Mouse (Mus musculus) liver, postnatal 0 days (tissue): Measurements from ENCODE around the gene Zfp398. TPM values are rescaled to one million over a fixed set of nuclear protein-coding genes. Genes with fewer than 3 reads are reported as not detected.
A peak's percentile ranks its signal among the peaks of the same experiment; 100 is the strongest.

Experiments used
- ATAC-seq: fragments of 200-750 bp; cut with Nextera tagmentation; 2 replicates; pipeline ENCODE4 v1.8.0; 2017; ENCODE audit warnings: mild to moderate bottlenecking, moderate library complexity
- DNase-seq: peaks from one replicate; pipeline ENCODE4 v3.0.0-alpha.2; 2016
- H3K27ac ChIP-seq: fragments of 300-500 bp; sonication (generic); 2 replicates; pipeline ENCODE4 v1.5.1; 2014; ENCODE audit warnings: antibody characterized with exemption, moderate library complexity, mild to moderate bottlenecking, low read depth
- H3K27me3 ChIP-seq: fragments of 300-500 bp; sonication (generic); 2 replicates; pipeline ENCODE4 v1.6.1; 2014; ENCODE audit warnings: low read length, control low read depth, mixed read lengths; ENCODE audit not compliant: insufficient read depth
- H3K36me3 ChIP-seq: fragments of 300-500 bp; sonication (generic); replicated peaks from 2 replicates; pipeline ENCODE4 v1.6.1; 2014; ENCODE audit warnings: mild to moderate bottlenecking, control low read depth, low read length, moderate library complexity, mixed read lengths; ENCODE audit not compliant: insufficient read depth
- H3K4me1 ChIP-seq: fragments of 300-500 bp; sonication (generic); 2 replicates; pipeline ENCODE4 v1.6.1; 2014; ENCODE audit warnings: antibody characterized with exemption, mild to moderate bottlenecking, control low read depth; ENCODE audit not compliant: insufficient read depth
- H3K4me2 ChIP-seq: fragments of 300-500 bp; sonication (generic); 2 replicates; pipeline ENCODE4 v1.6.1; 2014; ENCODE audit warnings: low read depth, mild to moderate bottlenecking, low read length, moderate library complexity, mixed read lengths
- H3K4me3 ChIP-seq: fragments of 300-500 bp; sonication (generic); 2 replicates; pipeline ENCODE4 v1.5.1; 2014; ENCODE audit warnings: low read depth, low read length
- H3K9ac ChIP-seq: fragments of 300-500 bp; sonication (generic); replicated peaks from 2 replicates; pipeline ENCODE4 v1.6.1; 2014; ENCODE audit warnings: mild to moderate bottlenecking, moderate library complexity
- H3K9me3 ChIP-seq: fragments of 300-500 bp; sonication (generic); 2 replicates; pipeline ENCODE4 v1.6.1; 2016; ENCODE audit warnings: mild to moderate bottlenecking, control low read depth, low read length, mixed read lengths
- CTCF ChIP-seq: sonication (generic); IDR thresholded peaks from 2 replicates; pipeline ENCODE4 v1.5.1; 2016; ENCODE audit warnings: antibody characterized with exemption, low read depth
- EP300 ChIP-seq: IDR thresholded peaks from 2 replicates; pipeline ENCODE4 v1.6.1; 2016; ENCODE audit warnings: antibody characterized with exemption, low read depth, mild to moderate bottlenecking
- WGBS: fragments of 180-500 bp; shearing (Covaris S2); extraction: QIAGEN DNeasy Blood & Tissue Kit; methylation state at CpG from one replicate; pipeline ENCODE4 v1.1.7; 2014; ENCODE audit not compliant: insufficient replicate concordance; 5-methylcytosine and 5-hydroxymethylcytosine counted together
- polyA plus RNA-seq: library from polyadenylated mRNA; unstranded; fragments of >200 nt; fragmentation: Nextera tagmentation; extraction: Ambion mirVana; gene quantifications from 2 replicates; pipeline ENCODE4 v1.2.1, GENCODE M21; 2015

The Zfp398 gene
- polyA plus RNA-seq, 1 experiment from 2014 or later: 1.6 TPM

GRCm38 (mm10) chr6:47877461-47878132 lies 42.1 kb downstream of the Zfp398 start:
- TF ChIP-seq EP300 (no peak), CTCF (peak; percentile 72)
- H3K9ac ChIP-seq: peak overlapping the region; percentile 93
- H3K27me3 ChIP-seq: no peaks in the 10 kb centered on the region
- H3K36me3 ChIP-seq: peaks cover 19% of the 10 kb centered on the region
- H3K4me2 ChIP-seq: peak overlapping the region; percentile 75
- H3K27ac ChIP-seq: peak overlapping the region; percentile 94
- H3K4me3 ChIP-seq: peak overlapping the region; percentile 92
- peak; percentile 90 for DNase-seq
- peak; percentile 96 for ATAC-seq
- under 1% methylated on average over 52 of the region's 71 CpGs for WGBS
- H3K4me1 ChIP-seq: peaks cover 12% of the 10 kb centered on the region
- H3K9me3 ChIP-seq: no peaks in the 10 kb centered on the region

GRCm38 (mm10) chr6:47878133-47878514 lies 42.7 kb downstream of the Zfp398 start:
- 1% methylated on average over 11 of the region's 11 CpGs for WGBS
- Histone ChIP-seq H3K36me3 (peaks cover 24% of the 10 kb centered on the region), H3K4me3 (peak overlapping the region; percentile 92), H3K27ac (peak overlapping the region; percentile 94), H3K27me3 (no peaks in the 10 kb centered on the region), H3K9ac (peak overlapping the region; percentile 93), H3K9me3 (no peaks in the 10 kb centered on the region), H3K4me2 (peak overlapping the region; percentile 75), H3K4me1 (peaks cover 12% of the 10 kb centered on the region)
- ATAC-seq (peak; percentile 4; the same call in 1 of the 2 replicates), DNase-seq (no peak)
- TF ChIP-seq CTCF (no peak), EP300 (no peak)

- H3K36me3 ChIP-seq: peaks cover 29% of the 10 kb centered on the region
- 53% methylated on average over 3 of the region's 3 CpGs for WGBS
- H3K4me3 ChIP-seq: peak overlapping the region; percentile 92
- peak overlapping the region; percentile 75 for H3K4me2 ChIP-seq
- H3K4me1 ChIP-seq: peaks cover 12% of the 10 kb centered on the region
- H3K27me3 ChIP-seq: no peaks in the 10 kb centered on the region
- no peak for DNase-seq
- H3K9me3 ChIP-seq: no peaks in the 10 kb centered on the region
- peak overlapping the region; percentile 93 for H3K9ac ChIP-seq
- TF ChIP-seq EP300: no peak
- no peak for TF ChIP-seq CTCF
- H3K27ac ChIP-seq: peak overlapping the region; percentile 94; the same call in 1 of the 2 replicates
- no peak for ATAC-seq
Measured at GRCm38 (mm10) chr6:47878593-47878992, 43.1 kb downstream of the Zfp398 start.

- no peak for ATAC-seq
- Histone ChIP-seq H3K27ac (no peak overlapping the region), H3K36me3 (peaks cover 33% of the 10 kb centered on the region), H3K4me2 (peak overlapping the region; percentile 75), H3K9me3 (no peaks in the 10 kb centered on the region), H3K27me3 (no peaks in the 10 kb centered on the region), H3K4me1 (peaks cover 12% of the 10 kb centered on the region), H3K9ac (peak overlapping the region; percentile 93; the same call in 1 of the 2 replicates), H3K4me3 (no peak overlapping the region)
- TF ChIP-seq EP300: no peak
- no peak for TF ChIP-seq CTCF
- 60% methylated on average over 4 of the region's 4 CpGs for WGBS
- no peak for DNase-seq
Measured at GRCm38 (mm10) chr6:47879049-47879716, 43.7 kb downstream of the Zfp398 start.

GRCm38 (mm10) chr6:47880166-47880565 lies 44.7 kb downstream of the Zfp398 start:
- DNase-seq: no peak
- 95% methylated on average over 10 of the region's 10 CpGs for WGBS
- H3K9me3 ChIP-seq: no peaks in the 10 kb centered on the region
- peaks cover 37% of the 10 kb centered on the region for H3K36me3 ChIP-seq
- no peak overlapping the region for H3K4me3 ChIP-seq
- no peak overlapping the region for H3K9ac ChIP-seq
- H3K4me2 ChIP-seq: no peak overlapping the region
- H3K27ac ChIP-seq: no peak overlapping the region
- ATAC-seq: no peak
- TF ChIP-seq CTCF (no peak), EP300 (no peak)
- H3K27me3 ChIP-seq: no peaks in the 10 kb centered on the region
- peaks cover 12% of the 10 kb centered on the region for H3K4me1 ChIP-seq

GRCm38 (mm10) chr6:47888812-47889383 lies 53.4 kb downstream of the Zfp398 start:
- TF ChIP-seq EP300 (no peak), CTCF (no peak)
- 74% methylated on average over 8 of the region's 8 CpGs for WGBS
- Histone ChIP-seq H3K36me3 (peaks cover 36% of the 10 kb centered on the region), H3K27ac (no peak overlapping the region), H3K27me3 (no peaks in the 10 kb centered on the region), H3K9me3 (no peaks in the 10 kb centered on the region), H3K4me2 (no peak overlapping the region), H3K4me3 (no peak overlapping the region), H3K9ac (no peak overlapping the region), H3K4me1 (no peaks in the 10 kb centered on the region)
- no peak for DNase-seq
- ATAC-seq: no peak
